Mouse (Mus musculus): ENCODE data around the gene Tpra1. TPM values are rescaled to one million over a fixed set of nuclear protein-coding genes. Genes with fewer than 3 reads are reported as not detected.
A peak's percentile ranks its signal among the peaks of the same experiment; 100 is the strongest.

The Tpra1 gene
- polyA plus RNA-seq, 1 experiment from 2014 or later: 45.4 TPM

DNA sequence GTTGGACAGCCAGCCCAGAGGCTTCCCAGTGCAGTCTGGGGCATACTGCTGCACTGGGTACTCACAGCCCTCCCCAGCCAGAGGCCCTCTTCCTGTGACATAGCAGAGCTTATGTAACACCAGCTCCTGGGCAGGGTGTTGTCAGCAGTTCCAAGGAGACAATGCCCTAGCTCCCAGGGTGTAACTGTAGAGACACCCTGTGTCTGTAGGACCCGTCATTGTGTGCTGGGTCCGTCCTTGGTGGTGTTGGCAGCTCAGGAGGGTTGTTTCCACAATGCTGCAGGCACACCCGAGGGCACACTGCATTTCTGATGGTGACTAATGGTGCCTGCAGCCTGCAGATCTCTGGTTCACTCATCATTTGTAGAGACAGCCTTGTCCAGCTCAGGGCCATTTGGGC, 24.8 kb downstream of the Tpra1 start:
- ATAC-seq (ENCODE audit: low FRiP score) (no peak), DNase-seq (ENCODE audit: low spot score) (peak; percentile 42)
- peaks cover 39% of the 10 kb centered on the region for H3K4me1 ChIP-seq (replicated peaks; ENCODE audit: control insufficient read depth, insufficient read depth, low read length)
- no peaks in the 10 kb centered on the region for H3K9me3 ChIP-seq (ENCODE audit: control insufficient read depth, low read length)
- 28% methylated on average over 3 of the region's 3 CpGs for WGBS
- no peaks in the 10 kb centered on the region for H3K36me3 ChIP-seq (ENCODE audit: control insufficient read depth, insufficient read depth, low read length)
- H3K4me2 ChIP-seq (replicated peaks; ENCODE audit: low read depth, low read length): no peak overlapping the region
- H3K27ac ChIP-seq (ENCODE audit: low read depth, low read length): peak overlapping the region; percentile 96
- no peaks in the 10 kb centered on the region for H3K27me3 ChIP-seq (ENCODE audit: control insufficient read depth, insufficient read depth, low read length)
- H3K9ac ChIP-seq (ENCODE audit: low read depth, low read length): peak overlapping the region; percentile 25; the same call in 1 of the 2 replicates
- H3K4me3 ChIP-seq (ENCODE audit: low read depth, low read length): no peak overlapping the region

DNA sequence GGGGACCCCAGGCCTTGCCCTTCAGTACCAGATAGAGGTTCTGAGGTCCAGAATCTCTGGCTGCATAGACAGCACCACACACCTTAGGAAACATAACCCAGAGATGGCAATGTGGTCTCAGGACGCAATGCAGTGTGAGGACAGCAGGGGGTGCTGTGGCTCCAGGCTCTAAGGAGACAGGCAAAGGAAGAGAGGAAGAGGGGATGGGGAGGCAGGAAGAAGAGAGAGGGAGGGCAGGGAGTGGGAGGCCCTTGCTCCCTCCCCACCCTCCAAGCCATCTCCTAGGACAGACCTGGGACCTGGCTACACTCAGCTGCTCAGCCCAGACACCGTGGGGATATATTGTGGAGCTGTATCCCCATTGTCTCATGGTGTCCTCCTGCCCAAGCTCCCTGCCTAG, 25.5 kb downstream of the Tpra1 start:
- no peak overlapping the region for H3K4me2 ChIP-seq (replicated peaks; ENCODE audit: low read depth, low read length)
- WGBS: 16% methylated on average over 2 of the region's 2 CpGs
- peak; percentile 12 for ATAC-seq (ENCODE audit: low FRiP score)
- H3K4me1 ChIP-seq (replicated peaks; ENCODE audit: control insufficient read depth, insufficient read depth, low read length): peaks cover 39% of the 10 kb centered on the region
- H3K9ac ChIP-seq (ENCODE audit: low read depth, low read length): 0 out of 2 replicates have a peak overlapping the region, but pooled peaks have one; percentile 2
- DNase-seq (ENCODE audit: low spot score): peak; percentile 90
- no peaks in the 10 kb centered on the region for H3K27me3 ChIP-seq (ENCODE audit: control insufficient read depth, insufficient read depth, low read length)
- peak overlapping the region; percentile 96 for H3K27ac ChIP-seq (ENCODE audit: low read depth, low read length)
- H3K36me3 ChIP-seq (ENCODE audit: control insufficient read depth, insufficient read depth, low read length): no peaks in the 10 kb centered on the region
- H3K9me3 ChIP-seq (ENCODE audit: control insufficient read depth, low read length): no peaks in the 10 kb centered on the region
- H3K4me3 ChIP-seq (ENCODE audit: low read depth, low read length): no peak overlapping the region

- ATAC-seq (ENCODE audit: low FRiP score): no peak
- H3K4me1 ChIP-seq (replicated peaks; ENCODE audit: control insufficient read depth, insufficient read depth, low read length): peaks cover 39% of the 10 kb centered on the region
Observed at GRCm38 (mm10) chr6:88928026-88928425, 26.0 kb downstream of the Tpra1 start.

DNA sequence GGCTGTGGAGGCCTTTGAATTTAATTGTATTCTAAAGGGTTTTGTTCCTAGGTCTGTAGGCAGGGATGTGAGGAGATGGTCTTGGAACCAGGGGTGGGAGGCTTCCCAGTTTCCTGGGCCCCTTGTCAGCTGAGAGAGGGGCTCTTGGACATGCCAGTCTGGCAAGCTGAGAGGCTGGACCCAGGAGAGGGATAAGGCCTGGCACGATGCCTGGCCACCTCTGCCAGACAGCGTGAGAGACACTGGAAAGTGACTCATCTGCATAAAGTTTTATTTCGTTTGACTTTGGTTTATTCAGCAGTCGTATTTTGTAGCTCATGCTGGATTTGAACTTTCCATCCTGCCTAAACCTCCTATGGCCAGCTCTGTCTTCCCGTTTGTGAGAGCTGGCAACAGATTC, 26.5 kb downstream of the Tpra1 start:
- Histone ChIP-seq H3K36me3 (ENCODE audit: control insufficient read depth, insufficient read depth, low read length) (no peaks in the 10 kb centered on the region), H3K4me1 (replicated peaks; ENCODE audit: control insufficient read depth, insufficient read depth, low read length) (peaks cover 39% of the 10 kb centered on the region), H3K4me3 (ENCODE audit: low read depth, low read length) (no peak overlapping the region), H3K9ac (ENCODE audit: low read depth, low read length) (0 out of 2 replicates have a peak overlapping the region, but pooled peaks have one; percentile 5), H3K9me3 (ENCODE audit: control insufficient read depth, low read length) (no peaks in the 10 kb centered on the region), H3K27me3 (ENCODE audit: control insufficient read depth, insufficient read depth, low read length) (no peaks in the 10 kb centered on the region), H3K27ac (ENCODE audit: low read depth, low read length) (peak overlapping the region; percentile 94), H3K4me2 (replicated peaks; ENCODE audit: low read depth, low read length) (no peak overlapping the region)
- no peak for ATAC-seq (ENCODE audit: low FRiP score)
- WGBS: 84% methylated on average over 5 of the region's 5 CpGs
- no peak for DNase-seq (ENCODE audit: low spot score)

More at GRCm38 (mm10) chr6:88928026-88928425, 26.0 kb downstream of the Tpra1 start:
- Histone ChIP-seq H3K36me3 (ENCODE audit: control insufficient read depth, insufficient read depth, low read length) (no peaks in the 10 kb centered on the region), H3K9ac (ENCODE audit: low read depth, low read length) (0 out of 2 replicates have a peak overlapping the region, but pooled peaks have one; percentile 2), H3K27me3 (ENCODE audit: control insufficient read depth, insufficient read depth, low read length) (no peaks in the 10 kb centered on the region), H3K4me3 (ENCODE audit: low read depth, low read length) (no peak overlapping the region), H3K27ac (ENCODE audit: low read depth, low read length) (peak overlapping the region; percentile 96), H3K4me2 (replicated peaks; ENCODE audit: low read depth, low read length) (no peak overlapping the region), H3K9me3 (ENCODE audit: control insufficient read depth, low read length) (no peaks in the 10 kb centered on the region)
- WGBS: 88% methylated on average over 1 of the region's 1 CpGs
- DNase-seq (ENCODE audit: low spot score): no peak

- H3K27me3 ChIP-seq (ENCODE audit: control insufficient read depth, insufficient read depth, low read length): no peaks in the 10 kb centered on the region
- no peaks in the 10 kb centered on the region for H3K9me3 ChIP-seq (ENCODE audit: control insufficient read depth, low read length)
- 34% methylated on average over 6 of the region's 6 CpGs for WGBS
- H3K4me2 ChIP-seq (replicated peaks; ENCODE audit: low read depth, low read length): no peak overlapping the region
- no peaks in the 10 kb centered on the region for H3K36me3 ChIP-seq (ENCODE audit: control insufficient read depth, insufficient read depth, low read length)
- peaks cover 35% of the 10 kb centered on the region for H3K4me1 ChIP-seq (replicated peaks; ENCODE audit: control insufficient read depth, insufficient read depth, low read length)
- H3K27ac ChIP-seq (ENCODE audit: low read depth, low read length): peak overlapping the region; percentile 94
- DNase-seq (ENCODE audit: low spot score) (peak; percentile 68), ATAC-seq (ENCODE audit: low FRiP score) (peak; percentile 6; the same call in 1 of the 2 replicates)
- no peak overlapping the region for H3K4me3 ChIP-seq (ENCODE audit: low read depth, low read length)
- peak overlapping the region; percentile 45; the same call in 1 of the 2 replicates for H3K9ac ChIP-seq (ENCODE audit: low read depth, low read length)
Observed at GRCm38 (mm10) chr6:88929451-88929850, 27.4 kb downstream of the Tpra1 start.

GRCm38 (mm10) chr6:88930049-88930448, 28.0 kb downstream of the Tpra1 start:
- Histone ChIP-seq H3K9ac (ENCODE audit: low read depth, low read length) (peak overlapping the region; percentile 45; the same call in 1 of the 2 replicates), H3K9me3 (ENCODE audit: control insufficient read depth, low read length) (no peaks in the 10 kb centered on the region), H3K36me3 (ENCODE audit: control insufficient read depth, insufficient read depth, low read length) (no peaks in the 10 kb centered on the region), H3K27me3 (ENCODE audit: control insufficient read depth, insufficient read depth, low read length) (no peaks in the 10 kb centered on the region), H3K4me2 (replicated peaks; ENCODE audit: low read depth, low read length) (no peak overlapping the region), H3K4me3 (ENCODE audit: low read depth, low read length) (no peak overlapping the region), H3K4me1 (replicated peaks; ENCODE audit: control insufficient read depth, insufficient read depth, low read length) (peaks cover 33% of the 10 kb centered on the region), H3K27ac (ENCODE audit: low read depth, low read length) (peak overlapping the region; percentile 94)
- no peak for ATAC-seq (ENCODE audit: low FRiP score)
- WGBS: 33% methylated on average over 7 of the region's 7 CpGs
- DNase-seq (ENCODE audit: low spot score): peak; percentile 57

- ATAC-seq (ENCODE audit: low FRiP score): no peak
- Histone ChIP-seq H3K4me2 (replicated peaks; ENCODE audit: low read depth, low read length) (no peak overlapping the region), H3K27me3 (ENCODE audit: control insufficient read depth, insufficient read depth, low read length) (no peaks in the 10 kb centered on the region), H3K9me3 (ENCODE audit: control insufficient read depth, low read length) (no peaks in the 10 kb centered on the region), H3K27ac (ENCODE audit: low read depth, low read length) (peak overlapping the region; percentile 94), H3K4me3 (ENCODE audit: low read depth, low read length) (no peak overlapping the region), H3K9ac (ENCODE audit: low read depth, low read length) (peak overlapping the region; percentile 29; the same call in 1 of the 2 replicates), H3K4me1 (replicated peaks; ENCODE audit: control insufficient read depth, insufficient read depth, low read length) (peaks cover 29% of the 10 kb centered on the region), H3K36me3 (ENCODE audit: control insufficient read depth, insufficient read depth, low read length) (no peaks in the 10 kb centered on the region)
- DNase-seq (ENCODE audit: low spot score): no peak
- whole genome bisulfite sequencing: 91% methylated on average over 2 of the region's 2 CpGs
Observed at GRCm38 (mm10) chr6:88931449-88931848, 29.4 kb downstream of the Tpra1 start.

- WGBS: 45% methylated on average over 4 of the region's 4 CpGs
- H3K27ac ChIP-seq (ENCODE audit: low read depth, low read length): no peak overlapping the region
- no peak overlapping the region for H3K4me2 ChIP-seq (replicated peaks; ENCODE audit: low read depth, low read length)
- peaks cover 43% of the 10 kb centered on the region for H3K4me1 ChIP-seq (replicated peaks; ENCODE audit: control insufficient read depth, insufficient read depth, low read length)
- no peaks in the 10 kb centered on the region for H3K9me3 ChIP-seq (ENCODE audit: control insufficient read depth, low read length)
- H3K4me3 ChIP-seq (ENCODE audit: low read depth, low read length): no peak overlapping the region
- H3K27me3 ChIP-seq (ENCODE audit: control insufficient read depth, insufficient read depth, low read length): no peaks in the 10 kb centered on the region
- no peak overlapping the region for H3K9ac ChIP-seq (ENCODE audit: low read depth, low read length)
- DNase-seq (ENCODE audit: low spot score): no peak
- no peak for ATAC-seq (ENCODE audit: low FRiP score)
- H3K36me3 ChIP-seq (ENCODE audit: control insufficient read depth, insufficient read depth, low read length): no peaks in the 10 kb centered on the region
Observed at GRCm38 (mm10) chr6:88934132-88934531, 32.1 kb downstream of the Tpra1 start.

DNA sequence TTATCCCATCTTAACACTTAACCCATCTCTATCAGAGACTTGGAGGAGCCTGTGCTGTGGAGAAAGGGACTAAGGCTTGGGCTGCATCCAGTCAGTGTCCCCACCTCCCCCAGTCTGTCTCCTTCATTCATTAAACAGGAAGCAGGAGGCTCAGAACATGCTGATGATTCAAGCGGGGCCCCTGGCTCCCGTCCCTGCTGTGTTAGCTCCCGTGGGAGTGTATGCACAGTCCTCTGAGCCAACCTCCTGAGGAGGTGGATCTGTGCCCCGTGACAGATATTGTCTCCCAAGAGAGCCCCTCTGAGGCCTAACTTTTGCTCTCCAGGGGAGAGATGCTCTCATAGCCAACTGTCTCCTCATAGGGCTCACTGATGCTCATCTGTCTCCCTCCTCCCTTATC, 32.8 kb downstream of the Tpra1 start:
- 14% methylated on average over 4 of the region's 4 CpGs for WGBS
- Histone ChIP-seq H3K27ac (ENCODE audit: low read depth, low read length) (0 out of 2 replicates have a peak overlapping the region, but pooled peaks have one; percentile 30), H3K9ac (ENCODE audit: low read depth, low read length) (no peak overlapping the region)

More for the DNA sequence above, 32.8 kb downstream of the Tpra1 start:
- DNase-seq (ENCODE audit: low spot score) (no peak), ATAC-seq (ENCODE audit: low FRiP score) (no peak)
- Histone ChIP-seq H3K27me3 (ENCODE audit: control insufficient read depth, insufficient read depth, low read length) (no peaks in the 10 kb centered on the region), H3K4me1 (replicated peaks; ENCODE audit: control insufficient read depth, insufficient read depth, low read length) (peaks cover 44% of the 10 kb centered on the region), H3K4me3 (ENCODE audit: low read depth, low read length) (no peak overlapping the region), H3K9me3 (ENCODE audit: control insufficient read depth, low read length) (no peaks in the 10 kb centered on the region), H3K4me2 (replicated peaks; ENCODE audit: low read depth, low read length) (0 out of 2 replicates have a peak overlapping the region, but pooled peaks have one; percentile 5), H3K36me3 (ENCODE audit: control insufficient read depth, insufficient read depth, low read length) (no peaks in the 10 kb centered on the region)

All from hindbrain, embryonic 11.5 days (tissue).